Mouse (Mus musculus): ENCODE measurements around the gene Olfr957. TPM values are rescaled to one million over a fixed set of nuclear protein-coding genes. Genes with fewer than 3 reads are reported as not detected.

Gene Olfr957
- polyA plus RNA-seq, 1 experiment from 2014 or later, result not detected

- H3K9me3 ChIP-seq (replicated peaks; ENCODE audit: control insufficient read depth, low read length), result no peaks in the 10 kb centered on the region
- H3K4me2 ChIP-seq, result no peak within 1 kb of the TSS
- H3K4me3 ChIP-seq (ENCODE audit: low read depth, low read length), result no peak within 1 kb of the TSS
- no peaks in the 10 kb centered on the region for H3K4me1 ChIP-seq (ENCODE audit: control insufficient read depth, insufficient read depth, low read length)
- no peak within 1 kb of the TSS for H3K27ac ChIP-seq (ENCODE audit: low read depth, low read length)
- H3K9ac ChIP-seq (ENCODE audit: low read depth, low read length), result no peak within 1 kb of the TSS
- no peaks in the 10 kb centered on the region for H3K36me3 ChIP-seq (ENCODE audit: control insufficient read depth, insufficient read depth, low read length)
- WGBS (ENCODE audit: insufficient replicate concordance), result 86% methylated on average over 2 of the region's 2 CpGs
- ATAC-seq (replicated peaks; ENCODE audit: insufficient number of reproducible peaks, low FRiP score, low TSS enrichment), result no peak
- no peaks in the 10 kb centered on the region for H3K27me3 ChIP-seq (ENCODE audit: control insufficient read depth, insufficient read depth, low read length)
These were observed 21.7 kb downstream of the Olfr957 start, which contains the start of gene Olfr44 for GRCm38 (mm10) chr9:39493895-39494294. Olfr44 (minus strand) TSS chr9:39493995.

DNA sequence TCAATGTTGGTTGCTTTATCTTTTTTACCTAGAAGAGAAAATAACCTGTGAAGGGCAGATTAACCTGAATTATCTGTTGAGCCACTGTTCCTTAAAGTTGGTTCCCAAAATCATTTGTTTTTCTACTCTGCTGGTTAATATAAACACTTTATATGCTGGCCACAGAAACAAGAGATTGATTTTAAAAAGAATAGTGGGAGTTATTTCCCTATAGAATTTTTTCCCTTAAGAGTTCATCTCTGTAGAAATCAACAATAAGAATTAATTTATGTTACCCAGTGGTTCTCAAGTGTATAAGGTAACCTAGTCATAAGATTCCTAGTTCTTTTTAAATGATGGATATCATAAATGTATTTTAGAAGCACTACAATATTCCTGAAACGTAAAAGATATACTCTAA lies 43.8 kb downstream of the Olfr957 start, which contains the start of gene Olfr955:
TSS of gene Olfr955 (minus strand) at position 101 of the 400 bp plus-strand sequence.
- no peaks in the 10 kb centered on the region for H3K27me3 ChIP-seq (ENCODE audit: control insufficient read depth, insufficient read depth, low read length)
- no peak for ATAC-seq (replicated peaks; ENCODE audit: insufficient number of reproducible peaks, low FRiP score, low TSS enrichment)
- no peaks in the 10 kb centered on the region for H3K36me3 ChIP-seq (ENCODE audit: control insufficient read depth, insufficient read depth, low read length)
- 56% methylated on average over 1 of the region's 1 CpGs for WGBS (ENCODE audit: insufficient replicate concordance)
- H3K9me3 ChIP-seq (replicated peaks; ENCODE audit: control insufficient read depth, low read length), result no peaks in the 10 kb centered on the region
- no peak within 1 kb of the TSS for H3K4me2 ChIP-seq
- no peak within 1 kb of the TSS for H3K27ac ChIP-seq (ENCODE audit: low read depth, low read length)
- no peak within 1 kb of the TSS for H3K9ac ChIP-seq (ENCODE audit: low read depth, low read length)
- H3K4me3 ChIP-seq (ENCODE audit: low read depth, low read length), result no peak within 1 kb of the TSS
- H3K4me1 ChIP-seq (ENCODE audit: control insufficient read depth, insufficient read depth, low read length), result no peaks in the 10 kb centered on the region

Other genes with a start within 250 kb of the Olfr957 start
- not detected in 2 replicates for gene Olfr945, start 239.0 kb downstream of the Olfr957 start, polyA plus RNA-seq (2014; fragmentation: Nextera tagmentation; extraction: Ambion mirVana)
- not detected in 2 replicates for gene Olfr948, start 189.8 kb downstream of the Olfr957 start, polyA plus RNA-seq (2014; fragmentation: Nextera tagmentation; extraction: Ambion mirVana)
- not detected in 2 replicates for gene Olfr951, start 128.4 kb downstream of the Olfr957 start, polyA plus RNA-seq (2014; fragmentation: Nextera tagmentation; extraction: Ambion mirVana)
- gene Olfr952, start 88.7 kb downstream of the Olfr957 start, polyA plus RNA-seq (2014; fragmentation: Nextera tagmentation; extraction: Ambion mirVana), result not detected in 2 replicates
- gene Olfr954, start 59.1 kb downstream of the Olfr957 start, polyA plus RNA-seq (2014; fragmentation: Nextera tagmentation; extraction: Ambion mirVana), result not detected in 2 replicates
- gene Olfr955, start 43.9 kb downstream of the Olfr957 start, polyA plus RNA-seq (2014; fragmentation: Nextera tagmentation; extraction: Ambion mirVana), result not detected in 2 replicates
- not detected in 2 replicates for gene Olfr44, start 21.8 kb downstream of the Olfr957 start, polyA plus RNA-seq (2014; fragmentation: Nextera tagmentation; extraction: Ambion mirVana)
- gene Olfr958, start 38.2 kb upstream of the Olfr957 start, polyA plus RNA-seq (2014; fragmentation: Nextera tagmentation; extraction: Ambion mirVana), result not detected in 2 replicates
- not detected in 2 replicates for gene Olfr959, start 59.8 kb upstream of the Olfr957 start, polyA plus RNA-seq (2014; fragmentation: Nextera tagmentation; extraction: Ambion mirVana)
- 10.5 and 14.3 TPM in 2 replicates for gene AW551984, start 88.6 kb upstream of the Olfr957 start, polyA plus RNA-seq (2014; fragmentation: Nextera tagmentation; extraction: Ambion mirVana)
- gene Olfr148, start 94.8 kb upstream of the Olfr957 start, polyA plus RNA-seq (2014; fragmentation: Nextera tagmentation; extraction: Ambion mirVana), result not detected in 2 replicates
- not detected in 2 replicates for gene Olfr960, start 105.6 kb upstream of the Olfr957 start, polyA plus RNA-seq (2014; fragmentation: Nextera tagmentation; extraction: Ambion mirVana)
- not detected in 2 replicates for gene Olfr961, start 129.3 kb upstream of the Olfr957 start, polyA plus RNA-seq (2014; fragmentation: Nextera tagmentation; extraction: Ambion mirVana)
- not detected in 2 replicates for gene Olfr963, start 151.4 kb upstream of the Olfr957 start, polyA plus RNA-seq (2014; fragmentation: Nextera tagmentation; extraction: Ambion mirVana)
- gene Olfr149, start 191.3 kb upstream of the Olfr957 start, polyA plus RNA-seq (2014; fragmentation: Nextera tagmentation; extraction: Ambion mirVana), result not detected in 2 replicates
- not detected in 2 replicates for gene Olfr965, start 195.5 kb upstream of the Olfr957 start, polyA plus RNA-seq (2014; fragmentation: Nextera tagmentation; extraction: Ambion mirVana)
- not detected in 2 replicates for gene Olfr150, start 215.2 kb upstream of the Olfr957 start, polyA plus RNA-seq (2014; fragmentation: Nextera tagmentation; extraction: Ambion mirVana)
- gene Olfr967, start 230.4 kb upstream of the Olfr957 start, polyA plus RNA-seq (2014; fragmentation: Nextera tagmentation; extraction: Ambion mirVana), result not detected in 2 replicates

Measured in heart, embryonic 11.5 days (tissue).